Mouse (Mus musculus): ENCODE data around the gene Dusp27. TPM values are rescaled to one million over a fixed set of nuclear protein-coding genes. Genes with fewer than 3 reads are reported as not detected.
"Not testable (repeated sequence)": the region's sequence is repeated elsewhere in the genome, so short reads cannot be mapped to it uniquely, and the experiment has no call there.

Dusp27 gene
- polyA plus RNA-seq, 1 experiment from 2014 or later: 50.5 TPM

DNA sequence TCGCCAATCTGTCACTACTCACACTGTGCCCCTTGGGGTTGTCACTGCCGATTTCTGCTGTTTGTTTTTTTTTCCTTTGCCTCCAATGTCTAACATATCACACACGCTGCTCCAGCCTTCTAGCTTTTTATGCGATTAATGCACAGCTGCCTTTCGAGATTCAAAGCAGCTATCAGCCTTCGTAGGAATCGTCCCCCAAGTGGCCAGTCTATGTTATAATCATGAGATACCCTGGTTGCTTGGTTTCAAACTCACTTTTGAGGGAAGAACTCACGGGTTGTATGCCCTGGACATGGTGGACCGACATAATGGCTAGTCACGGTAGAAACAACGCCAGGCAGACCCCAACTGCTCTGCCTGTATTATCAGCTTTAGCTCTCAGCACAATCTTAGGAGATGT, 23.6 kb upstream of the Dusp27 start:
- WGBS: 56% methylated on average over 11 of the region's 11 CpGs
- H3K27me3 ChIP-seq (ENCODE audit: control insufficient read depth, insufficient read depth, low read length): peaks cover 16% of the 10 kb centered on the region
- H3K4me2 ChIP-seq (ENCODE audit: low read depth, low read length): no peak overlapping the region
- no peak for ATAC-seq (replicated peaks; ENCODE audit: extremely low read depth, insufficient read depth, low FRiP score)
- H3K36me3 ChIP-seq (ENCODE audit: control insufficient read depth, insufficient read depth): no peaks in the 10 kb centered on the region
- no peak overlapping the region for H3K4me3 ChIP-seq (ENCODE audit: low read length)
- no peaks in the 10 kb centered on the region for H3K9me3 ChIP-seq (replicated peaks; ENCODE audit: control insufficient read depth, low read length)
- H3K9ac ChIP-seq (ENCODE audit: low read length): no peak overlapping the region
- H3K4me1 ChIP-seq (ENCODE audit: control insufficient read depth, insufficient read depth, low read length): peaks cover 3% of the 10 kb centered on the region
- no peak overlapping the region for H3K27ac ChIP-seq (ENCODE audit: low read length)

DNA sequence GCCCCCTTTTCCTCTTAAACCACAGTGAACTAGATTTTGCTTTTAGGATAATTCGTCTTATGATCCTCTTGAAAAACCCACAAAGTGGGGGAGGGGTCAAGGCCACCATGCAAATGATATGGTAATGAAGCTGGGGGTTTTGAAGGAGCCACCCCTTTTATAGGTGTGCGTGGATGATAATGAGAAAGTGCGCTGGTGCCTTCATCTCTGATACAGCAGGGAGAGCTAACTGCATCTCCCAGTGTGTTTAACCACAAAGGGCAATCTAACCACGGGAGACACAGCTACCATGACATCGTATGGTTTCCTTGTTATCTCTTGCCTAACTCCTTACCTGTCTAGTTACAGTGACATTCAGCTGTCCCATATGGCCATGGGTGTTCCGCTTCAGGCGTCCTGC, 22.3 kb upstream of the Dusp27 start:
- H3K4me3 ChIP-seq (ENCODE audit: low read length): no peak overlapping the region
- no peaks in the 10 kb centered on the region for H3K36me3 ChIP-seq (ENCODE audit: control insufficient read depth, insufficient read depth)
- H3K4me2 ChIP-seq (ENCODE audit: low read depth, low read length): no peak overlapping the region
- 82% methylated on average over 7 of the region's 7 CpGs for WGBS
- no peaks in the 10 kb centered on the region for H3K9me3 ChIP-seq (replicated peaks; ENCODE audit: control insufficient read depth, low read length)
- no peak for ATAC-seq (replicated peaks; ENCODE audit: extremely low read depth, insufficient read depth, low FRiP score)
- no peak overlapping the region for H3K27ac ChIP-seq (ENCODE audit: low read length)
- H3K4me1 ChIP-seq (ENCODE audit: control insufficient read depth, insufficient read depth, low read length): peaks cover 3% of the 10 kb centered on the region
- H3K9ac ChIP-seq (ENCODE audit: low read length): no peak overlapping the region
- H3K27me3 ChIP-seq (ENCODE audit: control insufficient read depth, insufficient read depth, low read length): peaks cover 8% of the 10 kb centered on the region

DNA sequence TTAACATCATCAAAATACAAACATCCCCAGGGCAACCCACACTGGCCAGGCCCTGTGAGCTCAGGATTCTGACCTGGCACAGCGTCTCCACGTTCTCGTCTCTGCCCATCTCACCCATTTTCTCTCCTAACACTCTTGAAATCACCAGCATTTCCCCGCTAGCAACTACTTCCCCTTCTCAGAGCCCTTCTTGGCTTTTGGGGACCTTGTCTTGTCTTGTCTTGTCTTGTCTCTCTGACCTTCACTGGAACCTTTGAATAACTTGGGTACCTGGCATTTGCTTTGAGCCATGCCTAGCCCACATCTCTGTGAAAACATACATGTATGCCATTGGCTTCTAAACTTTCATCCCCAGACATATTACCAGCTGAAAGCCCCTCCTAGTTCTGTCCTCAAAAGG, 21.7 kb upstream of the Dusp27 start:
- Histone ChIP-seq H3K4me2 (ENCODE audit: low read depth, low read length) (no peak overlapping the region), H3K4me3 (ENCODE audit: low read length) (no peak overlapping the region), H3K4me1 (ENCODE audit: control insufficient read depth, insufficient read depth, low read length) (peaks cover 2% of the 10 kb centered on the region), H3K27me3 (ENCODE audit: control insufficient read depth, insufficient read depth, low read length) (0 out of 2 replicates have a peak, but pooled peaks cover 2% of the 10 kb centered on the region), H3K9ac (ENCODE audit: low read length) (no peak overlapping the region), H3K27ac (ENCODE audit: low read length) (no peak overlapping the region), H3K36me3 (ENCODE audit: control insufficient read depth, insufficient read depth) (no peaks in the 10 kb centered on the region), H3K9me3 (replicated peaks; ENCODE audit: control insufficient read depth, low read length) (no peaks in the 10 kb centered on the region)
- 74% methylated on average over 4 of the region's 4 CpGs for WGBS
- ATAC-seq (replicated peaks; ENCODE audit: extremely low read depth, insufficient read depth, low FRiP score): no peak

DNA sequence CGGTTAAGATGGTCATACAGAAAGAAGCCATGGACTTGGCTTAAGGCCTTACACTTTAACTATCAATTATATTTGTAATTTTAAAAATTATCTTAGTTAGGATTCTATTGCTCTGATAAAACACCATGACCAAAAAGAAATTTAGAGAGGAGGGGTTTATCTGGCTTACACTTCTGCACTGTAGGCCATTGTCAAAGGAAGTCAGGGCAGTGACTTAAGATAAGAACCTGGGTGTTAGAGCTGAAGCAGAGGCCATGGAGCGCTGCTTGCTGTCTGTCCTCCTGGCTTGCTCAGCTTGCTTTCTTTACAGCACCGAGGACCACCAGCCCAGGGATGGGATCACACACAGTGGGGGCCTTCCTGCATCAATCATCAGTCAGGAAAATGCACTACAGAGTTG, 19.9 kb upstream of the Dusp27 start:
- H3K36me3 ChIP-seq (ENCODE audit: control insufficient read depth, insufficient read depth): no peaks in the 10 kb centered on the region
- H3K27me3 ChIP-seq (ENCODE audit: control insufficient read depth, insufficient read depth, low read length): no peaks in the 10 kb centered on the region
- 51% methylated on average over 3 of the region's 3 CpGs for WGBS
- no peaks in the 10 kb centered on the region for H3K9me3 ChIP-seq (replicated peaks; ENCODE audit: control insufficient read depth, low read length)
- no peak overlapping the region for H3K4me3 ChIP-seq (ENCODE audit: low read length)
- no peak overlapping the region for H3K4me2 ChIP-seq (ENCODE audit: low read depth, low read length)
- no peak for ATAC-seq (replicated peaks; ENCODE audit: extremely low read depth, insufficient read depth, low FRiP score)
- no peak overlapping the region for H3K9ac ChIP-seq (ENCODE audit: low read length)
- H3K4me1 ChIP-seq (ENCODE audit: control insufficient read depth, insufficient read depth, low read length): no peaks in the 10 kb centered on the region
- H3K27ac ChIP-seq (ENCODE audit: low read length): no peak overlapping the region

DNA sequence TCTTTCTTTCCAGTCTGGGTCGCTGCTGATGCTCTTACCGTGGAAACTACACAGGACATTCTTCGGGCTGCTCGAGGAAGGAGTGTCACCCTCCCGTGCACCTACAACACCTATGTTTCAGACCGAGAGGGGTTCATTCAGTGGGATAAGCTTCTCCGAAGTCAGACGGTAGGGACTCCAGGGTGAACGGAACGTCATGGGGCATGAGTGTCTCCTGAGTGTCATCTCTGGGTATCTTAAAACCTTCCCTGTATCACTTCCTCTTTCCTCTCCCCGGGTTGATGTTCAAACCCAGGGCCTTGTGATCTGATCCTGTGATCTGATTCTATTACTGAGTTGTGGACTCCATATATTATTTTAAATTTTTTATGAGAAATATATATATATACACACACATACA, 18.9 kb upstream of the Dusp27 start:
- H3K9me3 ChIP-seq (replicated peaks; ENCODE audit: control insufficient read depth, low read length): no peaks in the 10 kb centered on the region
- H3K4me1 ChIP-seq (ENCODE audit: control insufficient read depth, insufficient read depth, low read length): no peaks in the 10 kb centered on the region
- ATAC-seq (replicated peaks; ENCODE audit: extremely low read depth, insufficient read depth, low FRiP score): no peak

DNA sequence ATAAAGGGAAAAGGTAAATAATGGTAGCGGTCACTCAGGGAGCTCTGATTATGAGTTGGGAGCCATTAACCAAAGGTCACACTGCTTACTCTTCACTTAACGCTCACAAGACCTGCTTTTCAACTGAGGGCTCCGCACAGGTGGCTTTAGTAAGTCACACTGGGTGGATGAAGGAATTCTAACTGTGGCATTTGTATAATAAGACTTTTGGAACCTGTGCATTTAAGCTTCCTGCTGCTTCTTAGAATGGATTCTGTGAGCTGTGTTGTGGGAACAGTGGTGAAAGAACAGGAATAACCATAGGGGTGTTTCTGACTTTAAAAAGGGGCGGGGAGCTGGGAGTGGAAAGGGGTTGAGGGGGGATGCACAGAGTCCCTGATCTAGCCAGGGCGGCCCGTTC, 14.6 kb upstream of the Dusp27 start:
- Histone ChIP-seq H3K36me3 (ENCODE audit: control insufficient read depth, insufficient read depth) (no peaks in the 10 kb centered on the region), H3K9me3 (replicated peaks; ENCODE audit: control insufficient read depth, low read length) (no peaks in the 10 kb centered on the region), H3K4me3 (ENCODE audit: low read length) (no peak overlapping the region), H3K9ac (ENCODE audit: low read length) (no peak overlapping the region), H3K27ac (ENCODE audit: low read length) (no peak overlapping the region), H3K4me2 (ENCODE audit: low read depth, low read length) (no peak overlapping the region), H3K4me1 (ENCODE audit: control insufficient read depth, insufficient read depth, low read length) (peaks cover 8% of the 10 kb centered on the region), H3K27me3 (ENCODE audit: control insufficient read depth, insufficient read depth, low read length) (no peaks in the 10 kb centered on the region)
- WGBS: 75% methylated on average over 6 of the region's 6 CpGs
- no peak for ATAC-seq (replicated peaks; ENCODE audit: extremely low read depth, insufficient read depth, low FRiP score)

More for the DNA sequence above, 18.9 kb upstream of the Dusp27 start:
- Histone ChIP-seq H3K36me3 (ENCODE audit: control insufficient read depth, insufficient read depth) (no peaks in the 10 kb centered on the region), H3K4me2 (ENCODE audit: low read depth, low read length) (no peak overlapping the region), H3K9ac (ENCODE audit: low read length) (no peak overlapping the region), H3K27ac (ENCODE audit: low read length) (no peak overlapping the region), H3K27me3 (ENCODE audit: control insufficient read depth, insufficient read depth, low read length) (no peaks in the 10 kb centered on the region), H3K4me3 (ENCODE audit: low read length) (no peak overlapping the region)
- WGBS: 70% methylated on average over 11 of the region's 11 CpGs

DNA sequence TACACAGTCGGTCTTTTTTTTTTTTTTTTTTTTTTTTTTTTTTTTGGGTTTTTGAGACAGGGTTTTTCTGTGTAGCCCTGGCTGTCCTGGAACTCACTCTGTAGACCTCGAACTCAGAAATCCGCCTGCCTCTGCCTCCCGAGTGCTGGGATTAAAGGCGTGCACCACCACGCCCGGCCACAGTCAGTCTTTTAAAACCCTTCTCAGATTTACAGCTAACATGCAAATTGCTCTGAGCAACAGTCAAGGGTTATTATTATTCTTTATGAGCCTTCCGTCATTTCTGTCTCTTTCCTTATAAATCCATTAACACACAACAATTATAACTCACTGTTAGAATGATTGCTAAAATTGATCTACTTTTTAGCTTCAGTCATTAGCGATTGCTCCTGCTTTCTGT, 14.1 kb upstream of the Dusp27 start:
- not testable (repeated sequence) for H3K27ac ChIP-seq (ENCODE audit: low read length)
- WGBS: 96% methylated on average over 8 of the region's 9 CpGs

DNA sequence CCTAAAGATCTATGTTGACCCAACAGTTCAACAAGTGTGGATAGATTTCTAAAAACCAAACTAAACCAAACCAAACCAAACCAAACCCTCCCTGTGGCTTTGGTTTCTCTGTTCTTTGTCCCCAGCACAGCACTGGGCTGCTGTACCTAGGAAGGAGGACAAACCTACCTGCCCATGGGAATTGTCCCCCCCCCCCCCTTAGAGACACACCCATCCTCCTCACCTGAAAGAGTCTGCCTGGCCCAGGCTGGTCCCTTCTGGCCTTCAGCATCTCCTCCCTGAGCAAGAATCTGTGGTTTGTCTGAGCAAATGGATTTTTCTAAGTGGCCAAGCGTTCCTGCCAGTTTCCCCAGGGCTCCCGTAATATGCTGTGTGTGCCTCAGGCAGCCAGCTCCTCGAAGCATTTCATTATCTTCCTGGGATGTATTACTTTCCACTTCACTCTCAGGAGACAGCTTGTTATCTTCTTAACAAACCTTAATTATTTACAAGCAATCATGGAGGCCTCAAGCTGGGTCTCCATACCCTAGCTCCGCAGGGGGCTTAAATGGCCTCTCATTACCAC, 12.0 kb upstream of the Dusp27 start:
- Histone ChIP-seq H3K27me3 (ENCODE audit: control insufficient read depth, insufficient read depth, low read length) (no peaks in the 10 kb centered on the region), H3K27ac (ENCODE audit: low read length) (no peak overlapping the region), H3K4me2 (ENCODE audit: low read depth, low read length) (no peak overlapping the region), H3K36me3 (ENCODE audit: control insufficient read depth, insufficient read depth) (no peaks in the 10 kb centered on the region), H3K4me1 (ENCODE audit: control insufficient read depth, insufficient read depth, low read length) (peaks cover 12% of the 10 kb centered on the region), H3K9me3 (replicated peaks; ENCODE audit: control insufficient read depth, low read length) (no peaks in the 10 kb centered on the region), H3K4me3 (ENCODE audit: low read length) (no peak overlapping the region), H3K9ac (ENCODE audit: low read length) (no peak overlapping the region)
- ATAC-seq (replicated peaks; ENCODE audit: extremely low read depth, insufficient read depth, low FRiP score): no peak
- 62% methylated on average over 4 of the region's 4 CpGs for WGBS

More for the DNA sequence above, 14.1 kb upstream of the Dusp27 start:
- not testable (repeated sequence) for H3K27me3 ChIP-seq (ENCODE audit: control insufficient read depth, insufficient read depth, low read length); H3K36me3 ChIP-seq (ENCODE audit: control insufficient read depth, insufficient read depth); ATAC-seq (replicated peaks; ENCODE audit: extremely low read depth, insufficient read depth, low FRiP score); H3K4me2 ChIP-seq (ENCODE audit: low read depth, low read length); H3K4me3 ChIP-seq (ENCODE audit: low read length); H3K9me3 ChIP-seq (replicated peaks; ENCODE audit: control insufficient read depth, low read length); H3K9ac ChIP-seq (ENCODE audit: low read length)
- H3K4me1 ChIP-seq (ENCODE audit: control insufficient read depth, insufficient read depth, low read length): peaks cover 12% of the 10 kb centered on the region

DNA sequence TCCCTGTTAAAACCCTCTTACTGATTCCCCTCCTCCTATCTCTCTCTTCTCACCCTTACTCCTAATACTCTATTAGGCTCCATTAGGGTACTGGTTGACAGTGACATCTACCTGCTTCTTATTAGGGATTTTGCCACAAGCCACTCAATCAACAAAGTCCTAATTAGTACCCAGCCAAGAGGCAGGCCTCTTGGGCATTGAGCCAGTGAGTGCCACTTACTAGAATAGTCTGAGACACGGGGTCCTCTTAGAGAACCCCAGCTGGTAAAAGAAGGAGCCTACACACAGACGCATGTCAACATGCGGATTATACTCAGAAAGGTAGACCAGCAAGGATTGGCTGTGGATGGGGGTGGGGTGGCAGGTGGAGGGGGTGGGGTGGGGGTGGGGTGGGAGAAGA, 11.4 kb upstream of the Dusp27 start:
- no peak overlapping the region for H3K4me3 ChIP-seq (ENCODE audit: low read length)
- no peak overlapping the region for H3K9ac ChIP-seq (ENCODE audit: low read length)
- H3K36me3 ChIP-seq (ENCODE audit: control insufficient read depth, insufficient read depth): no peaks in the 10 kb centered on the region
- ATAC-seq (replicated peaks; ENCODE audit: extremely low read depth, insufficient read depth, low FRiP score): no peak
- H3K27me3 ChIP-seq (ENCODE audit: control insufficient read depth, insufficient read depth, low read length): no peaks in the 10 kb centered on the region
- H3K9me3 ChIP-seq (replicated peaks; ENCODE audit: control insufficient read depth, low read length): no peaks in the 10 kb centered on the region
- no peak overlapping the region for H3K27ac ChIP-seq (ENCODE audit: low read length)
- 83% methylated on average over 3 of the region's 3 CpGs for WGBS
- H3K4me1 ChIP-seq (ENCODE audit: control insufficient read depth, insufficient read depth, low read length): peaks cover 12% of the 10 kb centered on the region
- H3K4me2 ChIP-seq (ENCODE audit: low read depth, low read length): no peak overlapping the region
